In the genomic region with DNA sequence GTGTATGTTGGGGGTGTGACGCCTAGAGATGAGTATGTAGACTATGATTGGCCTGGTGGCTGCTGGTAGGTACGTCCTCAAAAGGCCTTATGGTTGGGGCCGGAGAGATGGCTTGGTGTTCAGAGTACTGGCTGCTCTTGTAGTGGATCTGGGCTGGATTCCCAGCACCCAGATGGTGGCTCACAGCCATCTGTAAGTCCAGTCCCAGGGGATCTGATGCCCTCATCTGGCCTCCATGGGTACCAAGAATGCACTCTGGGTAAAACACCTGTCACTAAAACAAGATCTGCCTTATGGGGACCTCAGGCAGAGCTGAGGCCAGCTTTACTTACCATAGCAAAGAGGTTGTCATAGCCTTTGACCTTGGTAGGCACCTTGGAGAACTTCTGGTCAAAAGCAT, we compare ENCODE assay signal across 8 mouse cellular contexts. TPM values are rescaled to one million over a fixed set of nuclear protein-coding genes. Genes with fewer than 3 reads are reported as not detected.
DNase-seq lines count a peak whose midpoint lies in the region; ATAC-seq and TF ChIP-seq lines count a peak whose summit lies in the region.

No protein-coding gene starts in this region.

- no peak overlapping the region for H3K9ac ChIP-seq in kidney, embryonic 14.5 days (ENCODE audit: low read depth, low read length)
- H3K9ac ChIP-seq in hindbrain, postnatal 0 days (replicated peaks; ENCODE audit: low read length), result no peak overlapping the region
- H3K9ac ChIP-seq in midbrain, embryonic 15.5 days, result no peak overlapping the region

- no peak for TF ChIP-seq CTCF in hindbrain, postnatal 0 days (IDR thresholded peaks at IDR 0.05; ENCODE audit: low read depth)

- peaks cover 43% of the 10 kb centered on the region for H3K36me3 ChIP-seq in kidney, embryonic 14.5 days (ENCODE audit: control insufficient read depth, insufficient read depth, low read length)
- peaks cover 56% of the 10 kb centered on the region for H3K36me3 ChIP-seq in embryonic facial prominence, embryonic 10.5 days (replicated peaks)
- H3K36me3 ChIP-seq in hindbrain, postnatal 0 days (ENCODE audit: insufficient read depth, low read length), result peaks cover 11% of the 10 kb centered on the region
- H3K36me3 ChIP-seq in midbrain, embryonic 15.5 days (replicated peaks), result peaks cover 14% of the 10 kb centered on the region

- peaks cover 19% of the 10 kb centered on the region for H3K4me1 ChIP-seq in kidney, embryonic 14.5 days (ENCODE audit: control insufficient read depth, insufficient read depth, low read length)
- peaks cover 35% of the 10 kb centered on the region for H3K4me1 ChIP-seq in embryonic facial prominence, embryonic 10.5 days
- H3K4me1 ChIP-seq in hindbrain, postnatal 0 days (ENCODE audit: insufficient read depth, low read length), result peaks cover 28% of the 10 kb centered on the region
- H3K4me1 ChIP-seq in midbrain, embryonic 15.5 days, result peaks cover 34% of the 10 kb centered on the region

- peak overlapping the region; percentile 94; the same call in 1 of the 2 replicates for H3K4me2 ChIP-seq in kidney, embryonic 14.5 days (replicated peaks; ENCODE audit: low read depth, low read length)
- 0 out of 2 replicates have a peak overlapping the region, but pooled peaks have one; percentile 91 for H3K4me2 ChIP-seq in hindbrain, postnatal 0 days (ENCODE audit: low read depth, low read length)
- peak overlapping the region; percentile 84 for H3K4me2 ChIP-seq in midbrain, embryonic 15.5 days

- no peak for DNase-seq in kidney, adult 11 months
- no peak for DNase-seq in embryonic facial prominence, embryonic 10.5 days (ENCODE audit: low spot score)
- DNase-seq in hindbrain, postnatal 0 days (ENCODE audit: low spot score), result no peak
- no peak for DNase-seq in layer of hippocampus, adult 11-12 months (ENCODE audit: low spot score)
- no peak for DNase-seq in retina, postnatal 1 day

- no peak for ATAC-seq in kidney, embryonic 14.5 days (ENCODE audit: low FRiP score, low TSS enrichment)
- no peak for ATAC-seq in hindbrain, postnatal 0 days
- ATAC-seq in midbrain, embryonic 15.5 days (replicated peaks), result no peak
- no peak for ATAC-seq in frontal cortex, adult (ENCODE audit: low TSS enrichment)

- peak overlapping the region; percentile 96; the same call in 1 of the 2 replicates for H3K4me3 ChIP-seq in kidney, embryonic 14.5 days (ENCODE audit: low read length)
- peak overlapping the region; percentile 99 for H3K4me3 ChIP-seq in embryonic facial prominence, embryonic 10.5 days
- H3K4me3 ChIP-seq in hindbrain, postnatal 0 days (ENCODE audit: low read length), result no peak overlapping the region
- H3K4me3 ChIP-seq in midbrain, embryonic 15.5 days, result peak overlapping the region; percentile 84; the same call in 1 of the 2 replicates

- 97% methylated on average over 3 of the region's 3 CpGs for WGBS in kidney, embryonic 14.5 days
- 94% methylated on average over 3 of the region's 3 CpGs for WGBS in embryonic facial prominence, embryonic 10.5 days
- 95% methylated on average over 3 of the region's 3 CpGs for WGBS in hindbrain, postnatal 0 days
- 92% methylated on average over 3 of the region's 3 CpGs for WGBS in midbrain, embryonic 15.5 days

- H3K9me3 ChIP-seq in kidney, embryonic 14.5 days (ENCODE audit: control insufficient read depth, low read length), result no peaks in the 10 kb centered on the region
- H3K9me3 ChIP-seq in embryonic facial prominence, embryonic 10.5 days, result no peaks in the 10 kb centered on the region
- H3K9me3 ChIP-seq in hindbrain, postnatal 0 days (ENCODE audit: low read length), result no peaks in the 10 kb centered on the region
- H3K9me3 ChIP-seq in midbrain, embryonic 15.5 days, result no peaks in the 10 kb centered on the region

- no peaks in the 10 kb centered on the region for H3K27me3 ChIP-seq in kidney, embryonic 14.5 days (ENCODE audit: control insufficient read depth, insufficient read depth, low read length)
- no peaks in the 10 kb centered on the region for H3K27me3 ChIP-seq in embryonic facial prominence, embryonic 10.5 days (replicated peaks; ENCODE audit: low read depth, poor library complexity, severe bottlenecking)
- H3K27me3 ChIP-seq in hindbrain, postnatal 0 days (ENCODE audit: insufficient read depth, low read length), result no peaks in the 10 kb centered on the region
- no peaks in the 10 kb centered on the region for H3K27me3 ChIP-seq in midbrain, embryonic 15.5 days (replicated peaks)

- no peak overlapping the region for H3K27ac ChIP-seq in kidney, embryonic 14.5 days (ENCODE audit: low read depth, low read length)
- no peak overlapping the region for H3K27ac ChIP-seq in embryonic facial prominence, embryonic 10.5 days (replicated peaks)
- H3K27ac ChIP-seq in hindbrain, postnatal 0 days, result no peak overlapping the region
- H3K27ac ChIP-seq in midbrain, embryonic 15.5 days, result no peak overlapping the region

RNA-seq across cellular contexts. Expression of a gene that starts 1.2 kb away (rescaled TPM):
- polyA plus RNA-seq in kidney, embryonic 14.5 days (2014; fragmentation: Nextera tagmentation; extraction: Ambion mirVana), result 109 and 180 TPM in 2 replicates
- polyA plus RNA-seq in embryonic facial prominence, embryonic 10.5 days (2016; fragmentation: Nextera tagmentation; extraction: Ambion mirVana), result 157 TPM in 2 replicates
- total RNA-seq in hindbrain, postnatal 0 days (2014; rRNA removed), result 165 and 172 TPM in 2 replicates
- 149 and 150 TPM in 2 replicates for polyA plus RNA-seq in hindbrain, postnatal 0 days (2015; fragmentation: Nextera tagmentation; extraction: Ambion mirVana)
- polyA plus RNA-seq in midbrain, embryonic 15.5 days (2015; fragmentation: Nextera tagmentation; extraction: Ambion mirVana), result 146 and 159 TPM in 2 replicates

RNA-seq across cellular contexts. Expression of a gene that starts 2.8 kb away (rescaled TPM):
- 163 and 211 TPM in 2 replicates for polyA plus RNA-seq in kidney, embryonic 14.5 days (2014; fragmentation: Nextera tagmentation; extraction: Ambion mirVana)
- 154 and 157 TPM in 2 replicates for polyA plus RNA-seq in embryonic facial prominence, embryonic 10.5 days (2016; fragmentation: Nextera tagmentation; extraction: Ambion mirVana)
- 220 and 238 TPM in 2 replicates for total RNA-seq in hindbrain, postnatal 0 days (2014; rRNA removed)
- 146 and 152 TPM in 2 replicates for polyA plus RNA-seq in hindbrain, postnatal 0 days (2015; fragmentation: Nextera tagmentation; extraction: Ambion mirVana)
- 121 and 124 TPM in 2 replicates for polyA plus RNA-seq in midbrain, embryonic 15.5 days (2015; fragmentation: Nextera tagmentation; extraction: Ambion mirVana)

RNA-seq across cellular contexts. Expression of a gene that starts 9.5 kb away (rescaled TPM):
- polyA plus RNA-seq in kidney, embryonic 14.5 days (2014; fragmentation: Nextera tagmentation; extraction: Ambion mirVana), result not detected in 2 replicates
- polyA plus RNA-seq in embryonic facial prominence, embryonic 10.5 days (2016; fragmentation: Nextera tagmentation; extraction: Ambion mirVana), result 0.08 TPM in 1 of 2 replicates, not detected in the other
- not detected in 2 replicates for total RNA-seq in hindbrain, postnatal 0 days (2014; rRNA removed)
- 0.09 and 0.26 TPM in 2 replicates for polyA plus RNA-seq in hindbrain, postnatal 0 days (2015; fragmentation: Nextera tagmentation; extraction: Ambion mirVana)
- not detected in 2 replicates for polyA plus RNA-seq in midbrain, embryonic 15.5 days (2015; fragmentation: Nextera tagmentation; extraction: Ambion mirVana)

RNA-seq across cellular contexts. Expression of a gene that starts 12.9 kb away (rescaled TPM):
- 15.6 and 19.7 TPM in 2 replicates for polyA plus RNA-seq in kidney, embryonic 14.5 days (2014; fragmentation: Nextera tagmentation; extraction: Ambion mirVana)
- 31.2 and 31.5 TPM in 2 replicates for polyA plus RNA-seq in embryonic facial prominence, embryonic 10.5 days (2016; fragmentation: Nextera tagmentation; extraction: Ambion mirVana)
- total RNA-seq in hindbrain, postnatal 0 days (2014; rRNA removed), result 174 and 183 TPM in 2 replicates
- 48.1 and 49.1 TPM in 2 replicates for polyA plus RNA-seq in hindbrain, postnatal 0 days (2015; fragmentation: Nextera tagmentation; extraction: Ambion mirVana)
- polyA plus RNA-seq in midbrain, embryonic 15.5 days (2015; fragmentation: Nextera tagmentation; extraction: Ambion mirVana), result 64.2 and 71.0 TPM in 2 replicates

RNA-seq across cellular contexts. Expression of a gene that starts 33.4 kb away (rescaled TPM):
- polyA plus RNA-seq in kidney, embryonic 14.5 days (2014; fragmentation: Nextera tagmentation; extraction: Ambion mirVana), result 14.6 and 18.7 TPM in 2 replicates
- polyA plus RNA-seq in embryonic facial prominence, embryonic 10.5 days (2016; fragmentation: Nextera tagmentation; extraction: Ambion mirVana), result 19.5 and 20.0 TPM in 2 replicates
- 18.9 and 19.0 TPM in 2 replicates for total RNA-seq in hindbrain, postnatal 0 days (2014; rRNA removed)
- 29.7 and 33.4 TPM in 2 replicates for polyA plus RNA-seq in hindbrain, postnatal 0 days (2015; fragmentation: Nextera tagmentation; extraction: Ambion mirVana)
- polyA plus RNA-seq in midbrain, embryonic 15.5 days (2015; fragmentation: Nextera tagmentation; extraction: Ambion mirVana), result 38.9 and 41.1 TPM in 2 replicates
